14 mouse cellular contexts compared by ENCODE assay signal in genomic region chr12:11392525-11392924, GRCm38 (mm10). TPM values are rescaled to one million over a fixed set of nuclear protein-coding genes. Genes with fewer than 3 reads are reported as not detected.
DNase-seq lines count a peak whose midpoint lies in the region; ATAC-seq and TF ChIP-seq lines count a peak whose summit lies in the region.
"Had no signal": no experiment of that assay in that cellular context is flagged by ENCODE, and none has a peak within 500 bp of the region (broad histone marks: within the 10 kb centered on the region; RNA-seq: fewer than 3 reads in every experiment).

No protein-coding gene starts in this region.

- H3K4me2 ChIP-seq in lung, postnatal 0 days (replicated peaks; ENCODE audit: low read depth, low read length): no peak overlapping the region
- H3K4me2 ChIP-seq: embryonic facial prominence, embryonic 13.5 days; liver, embryonic 15.5 days had no signal

- TF ChIP-seq EP300 in lung, postnatal 0 days (IDR thresholded peaks at IDR 0.05): peak; percentile 46; the same call in 1 of the 2 replicates

- ATAC-seq in lung, postnatal 0 days: peak; percentile 82
- ATAC-seq in megakaryocyte progenitor cell, adult 5-6 weeks (replicated peaks; ENCODE audit: poor library complexity): no peak

- H3K27ac ChIP-seq in heart, embryonic 10.5 days: no peak overlapping the region
- H3K27ac ChIP-seq in lung, postnatal 0 days (ENCODE audit: low read length): peak overlapping the region; percentile 40; the same call in 1 of the 2 replicates
- H3K27ac ChIP-seq: liver, embryonic 15.5 days had no signal

- H3K36me3 ChIP-seq in heart, embryonic 10.5 days: no peaks in the 10 kb centered on the region
- H3K36me3 ChIP-seq in lung, postnatal 0 days (ENCODE audit: insufficient read depth, low read length): no peaks in the 10 kb centered on the region
- H3K36me3 ChIP-seq: embryonic facial prominence, embryonic 13.5 days; liver, embryonic 15.5 days had no signal

- DNase-seq in heart, postnatal 4 days: peak; percentile 12
- DNase-seq in heart, embryonic 10.5 days (ENCODE audit: low spot score): no peak
- DNase-seq in adipocyte (ENCODE audit: low spot score): peak; percentile 24
- DNase-seq in kidney, adult 9 months: peak; percentile 55
- DNase-seq in lung, postnatal 0 days (ENCODE audit: low spot score): peak; percentile 64
- no peak for DNase-seq in MN1 (ENCODE audit: low spot score)
- DNase-seq in cerebellum, adult 18-20 months: no peak
- DNase-seq: adrenal gland, postnatal 25 days; gastrocnemius, postnatal 10 days had no signal

- H3K4me3 ChIP-seq in heart, embryonic 10.5 days: no peak overlapping the region
- no peak overlapping the region for H3K4me3 ChIP-seq in lung, postnatal 0 days (ENCODE audit: low read depth, low read length)
- H3K4me3 ChIP-seq: embryonic facial prominence, embryonic 13.5 days; liver, embryonic 15.5 days had no signal

- TF ChIP-seq CTCF in lung, postnatal 0 days (IDR thresholded peaks at IDR 0.05): no peak

- no peaks in the 10 kb centered on the region for H3K27me3 ChIP-seq in heart, embryonic 10.5 days (ENCODE audit: insufficient read depth, poor library complexity, severe bottlenecking)
- H3K27me3 ChIP-seq in lung, postnatal 0 days (replicated peaks; ENCODE audit: insufficient read depth, low read length): no peaks in the 10 kb centered on the region
- H3K27me3 ChIP-seq: CH12.LX; embryonic facial prominence, embryonic 13.5 days; liver, embryonic 15.5 days had no signal

- WGBS in heart, embryonic 10.5 days: 22% methylated on average over 1 of the region's 1 CpGs
- 5% methylated on average over 1 of the region's 1 CpGs for WGBS in lung, postnatal 0 days

- H3K9me3 ChIP-seq in heart, embryonic 10.5 days: no peaks in the 10 kb centered on the region
- no peaks in the 10 kb centered on the region for H3K9me3 ChIP-seq in lung, postnatal 0 days (ENCODE audit: low read length)
- H3K9me3 ChIP-seq: embryonic facial prominence, embryonic 13.5 days; liver, embryonic 15.5 days had no signal

- H3K9ac ChIP-seq in lung, postnatal 0 days (replicated peaks; ENCODE audit: low read depth): no peak overlapping the region
- H3K9ac ChIP-seq: embryonic facial prominence, embryonic 13.5 days; liver, embryonic 15.5 days had no signal

- peaks cover 29% of the 10 kb centered on the region for H3K4me1 ChIP-seq in heart, embryonic 10.5 days
- no peaks in the 10 kb centered on the region for H3K4me1 ChIP-seq in lung, postnatal 0 days (ENCODE audit: insufficient read depth, low read depth, low read length)
- H3K4me1 ChIP-seq: liver, embryonic 15.5 days had no signal

RNA-seq across cellular contexts. Expression of gene Vsnl1, which starts 43.9 kb away (rescaled TPM):
- total RNA-seq in heart, postnatal 4 days (2021): 1 to 10 TPM; 3.6 to 5.0 TPM
- 6.3 and 22.3 TPM in 2 replicates for polyA plus RNA-seq in heart, embryonic 10.5 days (2016; fragmentation: Nextera tagmentation; extraction: Ambion mirVana)
- polyA plus RNA-seq in lung, postnatal 0 days (2015; fragmentation: Nextera tagmentation; extraction: Ambion mirVana): 8.3 and 8.6 TPM in 2 replicates
- total RNA-seq in megakaryocyte progenitor cell, adult 5-6 weeks (2015): not detected in 2 replicates
- not detected in 2 replicates for total RNA-seq in megakaryocyte progenitor cell, adult 5-6 weeks (2017)
- total RNA-seq: CH12.LX; monocyte, adult 5-6 weeks had no signal

Comparison
In these comparisons a context has a peak if more than half of its experiments do, and no peak if none do; other contexts are left out.
1. DNase-seq: peak in heart, postnatal 4 days (single experiment), adipocyte (single experiment), kidney, adult 9 months (single experiment) and lung, postnatal 0 days (single experiment); none in heart, embryonic 10.5 days (single experiment), MN1 (single experiment) and cerebellum, adult 18-20 months (0 of 2).
2. RNA of gene Vsnl1, which starts 43.9 kb away (total RNA-seq): 3.6 to 5.0 TPM in heart, postnatal 4 days; not detected in megakaryocyte progenitor cell, adult 5-6 weeks; every median in the first group is over 4 times any median in the second.